8 mouse cellular contexts compared by ENCODE assay signal in the genomic region with DNA sequence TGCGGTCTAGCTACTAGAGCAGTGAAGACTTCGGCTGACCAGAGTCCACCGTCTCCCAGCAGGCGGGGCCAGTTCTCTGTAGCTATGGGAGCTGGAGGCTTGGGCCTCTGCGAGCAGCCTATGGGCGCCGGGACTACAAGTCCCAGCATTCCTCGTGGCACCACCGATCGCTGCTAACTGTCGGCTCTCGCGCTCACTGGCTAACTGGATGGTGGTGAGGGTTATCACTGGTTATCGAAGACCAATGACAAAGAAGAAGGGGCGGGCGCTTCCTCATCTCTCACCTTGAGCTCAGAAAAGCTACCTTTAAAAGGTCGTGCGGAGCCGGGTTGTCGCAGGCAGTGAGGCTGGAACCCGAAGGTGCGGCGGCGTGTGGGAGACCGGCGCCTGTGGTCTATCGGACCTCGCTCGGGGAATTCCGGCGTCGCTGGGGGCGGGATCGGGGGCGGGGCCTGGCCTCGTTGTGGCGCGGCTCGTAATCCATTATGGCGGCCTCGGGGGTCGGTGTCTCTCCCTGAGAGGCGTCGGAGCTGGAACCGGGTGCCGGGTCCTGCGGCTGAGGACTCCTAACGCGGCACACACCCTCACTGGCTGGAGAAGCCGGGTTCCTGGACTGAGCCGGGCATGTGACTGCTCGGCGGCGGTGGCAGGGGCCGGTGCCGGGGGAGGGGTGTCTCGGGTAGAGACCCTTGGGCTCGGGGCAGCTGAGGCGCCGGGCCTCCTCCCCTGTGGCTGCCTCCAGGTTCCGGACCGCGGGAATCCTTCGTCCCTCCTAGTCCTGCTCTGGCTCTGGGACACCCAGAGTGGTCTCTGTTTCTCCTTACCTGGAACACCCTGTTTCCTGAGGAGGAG. TPM values are rescaled to one million over a fixed set of nuclear protein-coding genes. Genes with fewer than 3 reads are reported as not detected.
DNase-seq lines count a peak whose midpoint lies in the region; ATAC-seq and TF ChIP-seq lines count a peak whose summit lies in the region.

A gene (plus strand): TSS at position 303 of the 852 bp plus-strand sequence.

- H3K9me3 ChIP-seq in CH12.LX (replicated peaks; ENCODE audit: low read length), result no peaks in the 10 kb centered on the region
- no peaks in the 10 kb centered on the region for H3K9me3 ChIP-seq in forebrain, embryonic 11.5 days (ENCODE audit: control insufficient read depth, low read length)
- H3K9me3 ChIP-seq in heart, embryonic 16.5 days (replicated peaks; ENCODE audit: control insufficient read depth, low read length), result 0 out of 2 replicates have a peak, but pooled peaks cover 3% of the 10 kb centered on the region
- H3K9me3 ChIP-seq in liver, embryonic 15.5 days (replicated peaks), result no peaks in the 10 kb centered on the region
- H3K9me3 ChIP-seq in neural tube, embryonic 12.5 days, result no peaks in the 10 kb centered on the region

- H3K27me3 ChIP-seq in CH12.LX (replicated peaks), result no peaks in the 10 kb centered on the region
- H3K27me3 ChIP-seq in forebrain, embryonic 11.5 days (ENCODE audit: control insufficient read depth, insufficient read depth, low read length), result no peaks in the 10 kb centered on the region
- H3K27me3 ChIP-seq in heart, embryonic 16.5 days (ENCODE audit: control insufficient read depth, insufficient read depth, low read length), result no peaks in the 10 kb centered on the region
- H3K27me3 ChIP-seq in liver, embryonic 15.5 days, result no peaks in the 10 kb centered on the region
- no peaks in the 10 kb centered on the region for H3K27me3 ChIP-seq in neural tube, embryonic 12.5 days (replicated peaks)

- peak; percentile 87 for TF ChIP-seq POLR2A in CH12.LX (IDR thresholded peaks at IDR 0.05; ENCODE audit: low read depth, low read length)

- ATAC-seq in forebrain, embryonic 11.5 days (replicated peaks; ENCODE audit: low FRiP score), result peak; percentile 98
- ATAC-seq in heart, embryonic 16.5 days (replicated peaks; ENCODE audit: extremely low read depth, insufficient read depth, low FRiP score), result peak; percentile 99
- peak; percentile 100 for ATAC-seq in liver, embryonic 15.5 days (ENCODE audit: insufficient read depth)
- peak; percentile 99 for ATAC-seq in neural tube, embryonic 12.5 days (ENCODE audit: low FRiP score, low read depth)

- WGBS in forebrain, embryonic 11.5 days, result under 1% methylated on average over 64 of the region's 64 CpGs
- WGBS in heart, embryonic 16.5 days, result under 1% methylated on average over 64 of the region's 64 CpGs
- under 1% methylated on average over 64 of the region's 64 CpGs for WGBS in liver, embryonic 15.5 days (ENCODE audit: insufficient replicate concordance)
- WGBS in neural tube, embryonic 12.5 days, result under 1% methylated on average over 64 of the region's 64 CpGs

- peak within 1 kb of the TSS; percentile 99 for H3K4me2 ChIP-seq in CH12.LX (ENCODE audit: insufficient read depth, low read depth, poor library complexity, severe bottlenecking)
- peak within 1 kb of the TSS; percentile 91 for H3K4me2 ChIP-seq in forebrain, embryonic 11.5 days (ENCODE audit: low read depth, low read length, severe bottlenecking)
- peak within 1 kb of the TSS; percentile 81 for H3K4me2 ChIP-seq in heart, embryonic 16.5 days (ENCODE audit: low read depth, low read length)
- peak within 1 kb of the TSS; percentile 86 for H3K4me2 ChIP-seq in liver, embryonic 15.5 days
- H3K4me2 ChIP-seq in neural tube, embryonic 12.5 days (replicated peaks), result peak within 1 kb of the TSS; percentile 75

- peaks cover 0 to 7% of the 10 kb centered on the region in 2 experiments for H3K36me3 ChIP-seq in CH12.LX (replicated peaks in 1 of 2; ENCODE audit: control insufficient read depth in 1 of 2, insufficient read depth in 1 of 2, low read length in 1 of 2)
- H3K36me3 ChIP-seq in forebrain, embryonic 11.5 days (ENCODE audit: control insufficient read depth, insufficient read depth, low read length), result no peaks in the 10 kb centered on the region
- peaks cover 5% of the 10 kb centered on the region; the same call in 1 of the 2 replicates for H3K36me3 ChIP-seq in heart, embryonic 16.5 days (ENCODE audit: control insufficient read depth, insufficient read depth)
- H3K36me3 ChIP-seq in liver, embryonic 15.5 days (replicated peaks), result 0 out of 2 replicates have a peak, but pooled peaks cover 3% of the 10 kb centered on the region
- peaks cover 3% of the 10 kb centered on the region; the same call in 1 of the 2 replicates for H3K36me3 ChIP-seq in neural tube, embryonic 12.5 days

- DNase-seq in CH12.LX (ENCODE audit: extremely low read depth), result peak; percentile 97
- peak; percentile 94 for DNase-seq in c-Kit-positive CD71-positive TER-119-negative erythroid progenitor cells, embryonic 14.5 days (ENCODE audit: low read depth)
- peak; percentile 96 for DNase-seq in forebrain, embryonic 11.5 days (ENCODE audit: low spot score)
- DNase-seq in kidney, postnatal 36 days, result peak; percentile 97 to 99
- DNase-seq in telencephalon, adult 2 months (ENCODE audit: low read depth, low spot score), result peak; percentile 98

- H3K4me1 ChIP-seq in CH12.LX (ENCODE audit: control insufficient read depth in 1 of 2, insufficient read depth in 2 of 2), result peaks cover 3 to 26% of the 10 kb centered on the region in 2 experiments; a peak in 3 of 4 replicates
- H3K4me1 ChIP-seq in forebrain, embryonic 11.5 days (replicated peaks; ENCODE audit: control insufficient read depth, insufficient read depth, low read length), result peaks cover 13% of the 10 kb centered on the region
- H3K4me1 ChIP-seq in heart, embryonic 16.5 days (ENCODE audit: control insufficient read depth, insufficient read depth, low read length), result peaks cover 22% of the 10 kb centered on the region
- H3K4me1 ChIP-seq in liver, embryonic 15.5 days (replicated peaks), result peaks cover 41% of the 10 kb centered on the region
- peaks cover 18% of the 10 kb centered on the region for H3K4me1 ChIP-seq in neural tube, embryonic 12.5 days

- dilution Hi-C loops in CH12.LX (cut with MboI; ENCODE audit: extremely low pct_ligation_motif_present, extremely low pct_unique_long_range_greater_than_20kb, low sequenced_read_pairs), result no loop called here

- TF ChIP-seq CTCF in CH12.LX (conservative IDR thresholded peaks at IDR 0.05 in 1 of 2, IDR thresholded peaks at IDR 0.05 in 1 of 2; ENCODE audit: low read depth in 2 of 2, low read length in 2 of 2), result peak in 1 of 2 experiments; percentile 48; a peak in 2 of 4 replicates

- peak; percentile 21 for TF ChIP-seq RAD21 in CH12.LX (IDR thresholded peaks at IDR 0.05; ENCODE audit: low read depth, low read length)

- no peak for TF ChIP-seq EP300 in CH12.LX (IDR thresholded peaks at IDR 0.05; ENCODE audit: low read length)

- peak within 1 kb of the TSS; percentile 69 for H3K27ac ChIP-seq in CH12.LX (ENCODE audit: insufficient read depth, low read depth)
- peak within 1 kb of the TSS; percentile 91 for H3K27ac ChIP-seq in forebrain, embryonic 11.5 days (ENCODE audit: low read depth, low read length)
- H3K27ac ChIP-seq in heart, embryonic 16.5 days (ENCODE audit: low read length), result peak within 1 kb of the TSS; percentile 89
- H3K27ac ChIP-seq in liver, embryonic 15.5 days (replicated peaks), result peak within 1 kb of the TSS; percentile 97
- peak within 1 kb of the TSS; percentile 84 for H3K27ac ChIP-seq in neural tube, embryonic 12.5 days

- H3K79me2 ChIP-seq in CH12.LX (replicated peaks; ENCODE audit: control insufficient read depth, extremely low read depth, insufficient read depth, poor library complexity, severe bottlenecking), result peaks cover 2% of the 10 kb centered on the region; the same call in 1 of the 2 replicates

- peak within 1 kb of the TSS; percentile 70 to 87 (median 81) for H3K4me3 ChIP-seq in CH12.LX (replicated peaks in 1 of 3; ENCODE audit: low read depth in 2 of 3, low read length in 2 of 3, poor library complexity in 1 of 3)
- H3K4me3 ChIP-seq in forebrain, embryonic 11.5 days (ENCODE audit: low read depth, low read length), result peak within 1 kb of the TSS; percentile 90
- H3K4me3 ChIP-seq in heart, embryonic 16.5 days (ENCODE audit: low read length), result peak within 1 kb of the TSS; percentile 88
- H3K4me3 ChIP-seq in liver, embryonic 15.5 days (replicated peaks), result peak within 1 kb of the TSS; percentile 95
- H3K4me3 ChIP-seq in neural tube, embryonic 12.5 days, result peak within 1 kb of the TSS; percentile 89

- in situ Hi-C loops in CH12.LX (cut with MboI; ENCODE audit: low pct_ligation_motif_present, low pct_unique_long_range_greater_than_20kb, low sequenced_read_pairs), result loop anchor here (5.0 to 10.0 kb wide), 2 partner anchors 99 to 197 kb away; a partner anchor contains a TSS

- H3K9ac ChIP-seq in CH12.LX (ENCODE audit: insufficient read depth, low read depth), result peak within 1 kb of the TSS; percentile 83
- H3K9ac ChIP-seq in forebrain, embryonic 11.5 days (ENCODE audit: low read length), result peak within 1 kb of the TSS; percentile 93
- peak within 1 kb of the TSS; percentile 95 for H3K9ac ChIP-seq in heart, embryonic 16.5 days (ENCODE audit: low read length)
- peak within 1 kb of the TSS; percentile 96 for H3K9ac ChIP-seq in liver, embryonic 15.5 days
- H3K9ac ChIP-seq in neural tube, embryonic 12.5 days, result peak within 1 kb of the TSS; percentile 89

TF ChIP-seq in CH12.LX, 34 proteins besides CTCF, POLR2A, EP300 and RAD21 (continues in another document):
- TF ChIP-seq NRF1 (IDR thresholded peaks at IDR 0.05; ENCODE audit: low read depth, low read length) (0 out of 2 replicates have a peak, but pooled peaks have one; percentile 28), RCOR1 (conservative IDR thresholded peaks at IDR 0.05; ENCODE audit: low read depth, low read length) (no peak), JUND (conservative IDR thresholded peaks at IDR 0.05; ENCODE audit: low read depth, low read length) (no peak), ZC3H11A (IDR thresholded peaks at IDR 0.05; ENCODE audit: low read depth, low read length) (no peak), ZKSCAN1 (IDR thresholded peaks at IDR 0.05; ENCODE audit: borderline replicate concordance, low read depth, low read length) (no peak), GABPA (IDR thresholded peaks at IDR 0.05; ENCODE audit: insufficient replicate concordance, low read depth, low read length) (peak; percentile 39; the same call in 1 of the 2 replicates), ELF1 (IDR thresholded peaks at IDR 0.05; ENCODE audit: low read depth, low read length) (peak; percentile 92), HCFC1 (IDR thresholded peaks at IDR 0.05; ENCODE audit: low read depth, low read length) (peak; percentile 99), MXI1 (IDR thresholded peaks at IDR 0.05; ENCODE audit: low read depth, low read length) (peak; percentile 17), IRF4 (IDR thresholded peaks at IDR 0.05; ENCODE audit: low read depth, low read length) (peak; percentile 35; the same call in 1 of the 2 replicates)

RNA-seq across cellular contexts. Expression of the gene that starts here (rescaled TPM):
- 14.6 and 15.2 TPM in 2 replicates for total RNA-seq in CH12.LX (2012; rRNA removed)
- 9.8 and 11.2 TPM in 2 replicates for total RNA-seq in CH12.LX (2014; rRNA removed)
- polyA plus RNA-seq in CH12.LX (2012; ENCODE audit: insufficient read length, low read depth), result 19.9 and 22.4 TPM in 2 replicates
- 53.2 and 56.7 TPM in 2 replicates for polyA plus RNA-seq in forebrain, embryonic 11.5 days (2014; fragmentation: Nextera tagmentation; extraction: Ambion mirVana)
- 24.0 and 29.8 TPM in 2 replicates for polyA plus RNA-seq in heart, embryonic 16.5 days (2015; fragmentation: Nextera tagmentation; extraction: Ambion mirVana)
- 5.9 and 7.5 TPM in 2 replicates for polyA plus RNA-seq in liver, embryonic 15.5 days (2015; fragmentation: Nextera tagmentation; extraction: Ambion mirVana)
- 38.2 and 38.6 TPM in 2 replicates for polyA plus RNA-seq in neural tube, embryonic 12.5 days (2016; fragmentation: Nextera tagmentation; extraction: Ambion mirVana)

Comparison
In these comparisons a context has a peak if more than half of its experiments do, and no peak if none do; other contexts are left out.
1. Peak in every context shown above with its lines: DNase-seq, ATAC-seq, H3K4me3 ChIP-seq and H3K27ac ChIP-seq.